Mouse (Mus musculus) neural tube, embryonic 14.5 days (tissue): ENCODE data around the gene Ap2a2. TPM values are rescaled to one million over a fixed set of nuclear protein-coding genes. Genes with fewer than 3 reads are reported as not detected.

Experiments used
- ATAC-seq: fragments of 200-750 bp; cut with Nextera tagmentation; 2 replicates; pipeline ENCODE4 v1.8.0; 2017; ENCODE audit warnings: low read depth, mild to moderate bottlenecking, moderate TSS enrichment, moderate library complexity
- H3K27ac ChIP-seq: fragments of 300-500 bp; sonication (generic); 2 replicates; pipeline ENCODE4 v1.5.1; 2014; ENCODE audit warnings: low read depth, mild to moderate bottlenecking, control low read depth, low read length, moderate library complexity, mixed read lengths
- H3K27me3 ChIP-seq: fragments of 300-500 bp; sonication (generic); 2 replicates; pipeline ENCODE4 v1.6.1; 2014; ENCODE audit warnings: low read length; ENCODE audit not compliant: control insufficient read depth, insufficient read depth
- H3K36me3 ChIP-seq: fragments of 300-500 bp; sonication (generic); 2 replicates; pipeline ENCODE4 v1.6.1; 2014; ENCODE audit warnings: low read length, mixed read lengths; ENCODE audit not compliant: control insufficient read depth, insufficient read depth
- H3K4me1 ChIP-seq: fragments of 300-500 bp; sonication (generic); 2 replicates; pipeline ENCODE4 v1.6.1; 2014; ENCODE audit warnings: low read length; ENCODE audit not compliant: control insufficient read depth, insufficient read depth
- H3K4me2 ChIP-seq: fragments of 300-500 bp; sonication (generic); 2 replicates; pipeline ENCODE4 v1.6.1; 2014; ENCODE audit warnings: mild to moderate bottlenecking, low read depth, low read length, control low read depth
- H3K4me3 ChIP-seq: fragments of 300-500 bp; sonication (generic); 2 replicates; pipeline ENCODE4 v1.5.1; 2014; ENCODE audit warnings: low read depth, low read length, control low read depth, mixed read lengths
- H3K9ac ChIP-seq: fragments of 300-500 bp; sonication (generic); replicated peaks from 2 replicates; pipeline ENCODE4 v1.6.1; 2014; ENCODE audit warnings: low read depth, mild to moderate bottlenecking, control low read depth, low read length, mixed read lengths
- H3K9me3 ChIP-seq: fragments of 300-500 bp; sonication (generic); 2 replicates; pipeline ENCODE4 v1.6.1; 2016; ENCODE audit warnings: low read length; ENCODE audit not compliant: control insufficient read depth
- WGBS: fragments of 180-500 bp; shearing (Covaris S2); extraction: QIAGEN DNeasy Blood & Tissue Kit; methylation state at CpG from one replicate; pipeline ENCODE4 v1.1.7; 2014; 5-methylcytosine and 5-hydroxymethylcytosine counted together
- polyA plus RNA-seq: library from polyadenylated mRNA; unstranded; fragments of >200 nt; fragmentation: Nextera tagmentation; extraction: Ambion mirVana; gene quantifications from 2 replicates; pipeline ENCODE4 v1.2.1, GENCODE M21; 2014

Gene Ap2a2
- polyA plus RNA-seq, 1 experiment from 2014 or later, result 98.5 TPM

DNA sequence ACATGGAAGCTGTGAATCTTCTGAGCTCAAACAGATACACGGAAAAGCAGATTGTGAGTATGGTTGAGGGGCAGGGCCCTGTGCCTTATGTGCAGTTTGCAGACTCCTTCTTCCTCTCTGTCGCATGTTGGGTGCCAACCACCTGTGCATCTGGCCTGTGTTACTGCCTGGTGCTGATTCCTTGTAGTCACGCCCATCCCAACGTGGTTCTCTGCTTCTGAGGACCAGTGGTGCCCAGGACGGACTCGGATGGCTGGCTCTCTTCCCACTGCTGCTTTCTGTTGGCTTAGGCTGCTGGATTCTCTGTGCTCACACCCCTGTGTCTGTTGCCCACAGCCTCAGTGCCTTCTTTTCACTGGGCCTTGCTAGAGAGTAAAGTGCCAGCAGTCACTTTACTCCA, 35.6 kb downstream of the Ap2a2 start:
- no peaks in the 10 kb centered on the region for H3K27me3 ChIP-seq
- H3K4me2 ChIP-seq, result no peak overlapping the region
- H3K9me3 ChIP-seq, result no peaks in the 10 kb centered on the region
- no peak overlapping the region for H3K27ac ChIP-seq
- ATAC-seq, result no peak
- no peak overlapping the region for H3K4me3 ChIP-seq
- H3K4me1 ChIP-seq, result no peaks in the 10 kb centered on the region
- H3K9ac ChIP-seq, result no peak overlapping the region
- 94% methylated on average over 6 of the region's 6 CpGs for WGBS
- peaks cover 29% of the 10 kb centered on the region for H3K36me3 ChIP-seq

DNA sequence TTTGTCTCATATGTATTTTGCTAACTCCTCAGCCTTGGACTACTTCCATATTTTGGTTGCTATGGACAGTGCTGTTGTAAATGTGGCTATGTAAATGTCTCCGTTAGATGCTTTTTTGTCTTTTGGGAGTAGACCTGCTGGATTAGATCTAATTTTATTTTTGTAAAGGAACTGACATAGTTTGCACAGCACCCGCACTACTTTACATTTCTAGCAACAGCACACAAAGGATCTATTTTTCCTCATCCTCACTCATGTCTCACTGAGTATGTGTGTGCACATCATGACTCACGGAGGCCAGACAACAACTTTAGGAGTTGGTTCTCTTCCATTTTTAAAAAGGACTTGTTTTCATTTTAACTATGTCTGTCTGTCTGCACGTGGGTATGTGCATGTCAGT, 45.7 kb downstream of the Ap2a2 start:
- no peaks in the 10 kb centered on the region for H3K27me3 ChIP-seq
- no peak overlapping the region for H3K4me3 ChIP-seq
- no peak overlapping the region for H3K9ac ChIP-seq
- no peaks in the 10 kb centered on the region for H3K9me3 ChIP-seq
- H3K4me1 ChIP-seq, result no peaks in the 10 kb centered on the region
- H3K27ac ChIP-seq, result no peak overlapping the region
- H3K4me2 ChIP-seq, result no peak overlapping the region
- ATAC-seq, result no peak
- H3K36me3 ChIP-seq, result peaks cover 33% of the 10 kb centered on the region
- WGBS, result 91% methylated on average over 4 of the region's 4 CpGs

DNA sequence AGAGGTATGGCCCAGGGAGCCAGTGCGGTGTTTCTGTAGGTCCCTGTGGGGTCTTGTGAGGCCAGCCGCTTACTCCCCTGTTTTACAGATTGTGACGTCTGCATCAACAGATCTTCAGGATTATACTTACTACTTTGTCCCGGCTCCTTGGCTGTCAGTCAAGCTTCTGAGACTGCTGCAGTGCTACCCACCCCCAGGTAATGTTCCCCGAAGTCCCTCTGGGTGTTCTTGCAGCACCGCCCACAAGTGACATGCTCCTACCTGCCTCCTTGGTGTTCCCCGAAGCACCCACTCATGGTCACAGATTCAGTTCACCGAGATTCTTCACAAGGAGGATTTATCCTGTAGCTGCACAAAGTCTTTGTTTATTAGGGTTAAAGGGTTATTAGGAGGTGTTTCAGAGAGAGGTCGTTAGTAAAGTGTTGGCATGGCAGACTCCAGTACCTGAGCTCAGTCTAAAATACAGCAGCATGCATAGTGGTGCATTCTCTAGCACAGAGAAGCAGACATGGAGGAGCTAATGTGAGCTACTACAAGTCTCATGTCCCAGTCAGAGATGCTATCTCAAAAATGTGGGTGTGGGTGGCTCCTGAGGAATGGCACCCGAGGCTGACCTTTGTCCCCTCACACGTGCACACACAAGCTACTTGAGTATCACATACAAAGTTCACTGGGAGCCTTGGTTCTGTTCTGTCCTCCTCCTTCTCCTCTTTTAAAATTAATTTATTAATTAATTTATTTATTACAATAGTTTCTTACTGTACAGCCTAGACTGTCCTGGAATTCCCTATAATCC, 47.9 kb downstream of the Ap2a2 start:
- Histone ChIP-seq H3K9ac (no peak overlapping the region), H3K4me2 (no peak overlapping the region), H3K36me3 (peaks cover 46% of the 10 kb centered on the region), H3K4me1 (no peaks in the 10 kb centered on the region), H3K9me3 (no peaks in the 10 kb centered on the region), H3K27ac (no peak overlapping the region), H3K27me3 (no peaks in the 10 kb centered on the region), H3K4me3 (no peak overlapping the region)
- ATAC-seq, result no peak
- WGBS, result 93% methylated on average over 11 of the region's 11 CpGs

DNA sequence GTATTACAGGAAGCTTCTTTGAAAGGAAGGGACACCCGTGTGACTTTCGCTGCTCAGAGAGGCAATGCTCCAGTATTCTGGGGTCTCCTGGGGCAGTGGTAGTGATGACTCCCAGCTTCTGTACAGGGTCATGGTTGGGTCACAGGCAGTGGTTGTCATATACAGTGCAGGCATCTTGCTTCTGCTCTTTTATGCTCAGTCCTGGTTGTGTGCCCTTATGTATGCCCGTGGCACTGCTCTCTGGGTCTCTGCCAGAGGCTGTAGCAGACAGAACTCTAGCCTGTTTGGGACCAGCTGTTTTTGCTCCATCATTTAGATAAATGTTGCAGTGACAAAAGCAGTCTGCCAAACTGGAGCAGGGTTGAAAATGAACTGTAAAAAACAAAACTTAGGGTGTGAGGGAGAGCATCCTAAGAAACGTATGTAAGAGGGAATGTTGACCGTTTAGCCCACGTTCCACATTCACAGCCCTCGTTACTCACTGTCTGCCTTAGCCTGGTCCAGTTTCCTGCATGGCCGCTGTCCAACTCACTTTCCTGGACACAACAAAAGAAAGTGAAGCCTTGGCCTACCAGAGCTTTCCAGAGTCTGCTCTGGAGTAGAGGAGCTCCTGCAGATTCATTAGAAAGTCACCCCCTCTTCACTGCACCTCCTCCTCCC, 49.9 kb downstream of the Ap2a2 start:
- Histone ChIP-seq H3K27me3 (no peaks in the 10 kb centered on the region), H3K36me3 (peaks cover 45% of the 10 kb centered on the region), H3K4me1 (no peaks in the 10 kb centered on the region), H3K4me3 (no peak overlapping the region), H3K9ac (no peak overlapping the region), H3K9me3 (no peaks in the 10 kb centered on the region), H3K27ac (peak overlapping the region; percentile 34), H3K4me2 (no peak overlapping the region)
- peak; percentile 31; the same call in 1 of the 2 replicates for ATAC-seq
- 76% methylated on average over 8 of the region's 8 CpGs for WGBS

DNA sequence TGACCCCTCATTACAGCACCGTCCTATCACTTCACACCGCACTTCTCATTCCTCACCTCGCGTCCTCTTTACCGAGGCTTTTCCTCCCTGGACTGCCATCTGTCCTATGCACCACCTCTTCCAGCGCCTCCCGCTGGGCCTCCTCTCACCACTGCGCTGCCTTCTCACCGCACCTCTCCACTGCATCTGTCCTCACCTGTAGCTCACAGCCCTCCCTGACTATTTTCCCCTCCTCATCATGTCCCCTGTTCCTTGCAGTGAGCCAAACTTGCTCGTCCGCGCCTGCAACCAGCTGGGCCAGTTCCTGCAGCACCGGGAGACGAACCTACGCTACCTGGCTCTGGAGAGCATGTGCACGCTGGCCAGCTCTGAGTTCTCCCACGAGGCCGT, 50.4 kb downstream of the Ap2a2 start:
- Histone ChIP-seq H3K4me2 (no peak overlapping the region), H3K9me3 (no peaks in the 10 kb centered on the region), H3K27me3 (no peaks in the 10 kb centered on the region), H3K4me1 (no peaks in the 10 kb centered on the region), H3K4me3 (no peak overlapping the region), H3K36me3 (peaks cover 45% of the 10 kb centered on the region), H3K9ac (no peak overlapping the region), H3K27ac (peak overlapping the region; percentile 34)
- WGBS, result 87% methylated on average over 18 of the region's 18 CpGs
- no peak for ATAC-seq

DNA sequence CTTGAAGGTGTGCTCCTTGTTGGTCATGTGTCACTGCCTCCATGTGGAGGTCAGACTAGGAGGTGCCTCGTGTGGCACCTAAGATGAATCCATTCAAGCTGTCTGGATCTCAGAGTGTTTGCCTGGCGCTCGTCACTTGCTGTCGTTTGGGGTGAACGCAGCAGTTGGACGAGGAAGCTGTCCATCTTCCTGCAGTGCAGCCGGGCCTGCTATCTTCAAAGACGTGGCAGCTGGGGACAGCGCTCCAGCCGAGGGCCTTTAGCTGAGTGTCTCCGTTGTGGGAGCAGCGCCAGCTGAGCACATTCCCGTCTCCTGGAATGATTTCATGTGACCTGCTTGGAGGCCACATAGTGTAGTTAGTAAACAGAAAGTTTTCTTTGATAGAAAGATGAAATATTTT, 50.8 kb downstream of the Ap2a2 start:
- no peak overlapping the region for H3K27ac ChIP-seq
- peaks cover 45% of the 10 kb centered on the region for H3K36me3 ChIP-seq
- H3K4me1 ChIP-seq, result no peaks in the 10 kb centered on the region
- no peak overlapping the region for H3K4me2 ChIP-seq
- 78% methylated on average over 13 of the region's 13 CpGs for WGBS
- no peak overlapping the region for H3K4me3 ChIP-seq
- H3K27me3 ChIP-seq, result no peaks in the 10 kb centered on the region
- H3K9me3 ChIP-seq, result no peaks in the 10 kb centered on the region
- H3K9ac ChIP-seq, result no peak overlapping the region
- no peak for ATAC-seq

DNA sequence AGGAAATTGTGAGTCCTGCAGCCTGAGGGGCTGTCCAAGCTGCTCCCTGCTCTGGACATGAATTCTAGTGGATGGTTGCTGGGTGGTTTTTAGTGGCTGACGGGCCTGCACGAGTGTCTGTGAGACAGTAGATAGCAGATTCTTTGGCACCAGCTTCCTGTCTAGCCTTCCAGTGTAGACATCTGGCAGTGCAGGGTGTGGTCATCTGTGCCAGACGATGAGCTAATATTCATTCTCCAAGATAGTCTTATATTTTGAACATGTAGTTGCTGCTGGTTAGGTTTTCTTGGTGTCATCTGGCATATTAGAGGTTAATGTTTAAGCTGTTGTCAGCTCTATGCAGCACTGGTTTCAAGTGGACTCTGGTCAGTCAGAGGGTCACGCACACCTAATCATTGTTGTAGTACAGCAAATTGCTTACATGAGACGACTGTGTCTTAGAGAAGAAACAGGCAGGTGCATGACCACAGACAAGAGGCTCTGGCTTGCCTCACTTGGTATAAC, 52.4 kb downstream of the Ap2a2 start:
- H3K27me3 ChIP-seq, result no peaks in the 10 kb centered on the region
- no peak overlapping the region for H3K4me3 ChIP-seq
- H3K9me3 ChIP-seq, result no peaks in the 10 kb centered on the region
- no peak overlapping the region for H3K9ac ChIP-seq
- no peak for ATAC-seq
- WGBS, result 88% methylated on average over 5 of the region's 5 CpGs
- no peak overlapping the region for H3K27ac ChIP-seq
- no peak overlapping the region for H3K4me2 ChIP-seq
- H3K36me3 ChIP-seq, result peaks cover 51% of the 10 kb centered on the region
- no peaks in the 10 kb centered on the region for H3K4me1 ChIP-seq

DNA sequence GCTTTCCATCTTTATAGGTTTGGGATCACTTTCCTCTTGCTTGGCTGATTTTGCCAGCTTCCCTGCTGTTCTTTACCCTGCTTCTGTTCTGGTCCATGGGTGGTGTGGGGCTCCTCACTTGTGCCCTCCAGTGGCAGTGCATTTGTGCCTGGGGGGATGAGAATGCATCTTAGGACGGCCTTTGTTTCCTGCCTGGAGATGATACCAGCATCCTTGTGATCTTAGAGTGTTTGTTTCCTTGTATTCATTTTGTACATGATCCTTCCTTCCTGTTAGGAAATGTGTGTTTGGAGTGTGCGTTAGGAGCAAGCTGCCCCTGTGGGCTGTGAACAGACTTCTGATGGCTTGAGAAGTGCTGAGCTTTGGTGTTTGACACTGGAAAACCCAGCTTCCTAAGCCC, 62.2 kb downstream of the Ap2a2 start:
- no peak overlapping the region for H3K4me2 ChIP-seq
- 92% methylated on average over 2 of the region's 2 CpGs for WGBS
- H3K9me3 ChIP-seq, result no peaks in the 10 kb centered on the region
- no peaks in the 10 kb centered on the region for H3K4me1 ChIP-seq
- no peak overlapping the region for H3K27ac ChIP-seq
- H3K9ac ChIP-seq, result no peak overlapping the region
- H3K27me3 ChIP-seq, result no peaks in the 10 kb centered on the region
- no peak overlapping the region for H3K4me3 ChIP-seq
- no peak for ATAC-seq
- peaks cover 57% of the 10 kb centered on the region for H3K36me3 ChIP-seq

DNA sequence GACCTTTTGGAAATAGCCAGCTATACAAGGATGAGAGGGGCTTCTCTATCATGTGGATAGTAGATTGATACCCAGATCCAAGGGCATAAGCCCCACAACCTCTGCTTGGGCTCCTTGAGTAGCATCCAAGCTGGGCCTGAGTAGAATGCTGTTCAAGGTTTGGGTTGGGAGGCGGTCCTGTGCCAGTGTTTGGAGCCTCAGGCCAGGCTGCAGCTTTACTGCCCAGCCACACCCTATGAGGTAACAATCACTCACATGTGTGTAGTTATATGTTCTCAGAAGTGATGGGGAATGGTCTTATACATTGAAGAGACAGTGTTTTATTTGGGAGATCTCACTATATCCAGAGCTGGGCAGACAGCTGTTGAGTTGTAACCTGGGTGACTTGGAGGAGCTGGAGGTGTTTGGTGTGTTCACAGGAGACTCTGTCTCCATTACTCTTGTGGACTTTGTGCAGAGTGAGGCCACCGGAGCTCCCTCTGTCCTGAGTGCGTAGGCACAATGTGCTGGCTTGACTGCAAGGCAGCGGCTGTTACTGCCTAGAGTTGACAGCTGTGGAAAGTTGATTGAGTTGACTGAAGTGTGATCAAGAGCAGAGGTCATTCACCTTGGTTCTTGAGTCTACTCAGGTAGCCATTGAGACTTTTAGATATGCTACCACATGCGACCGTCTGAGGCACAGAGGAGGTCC, 63.3 kb downstream of the Ap2a2 start:
- H3K4me3 ChIP-seq, result no peak overlapping the region
- H3K27me3 ChIP-seq, result no peaks in the 10 kb centered on the region
- H3K27ac ChIP-seq, result no peak overlapping the region
- no peaks in the 10 kb centered on the region for H3K9me3 ChIP-seq
- H3K9ac ChIP-seq, result no peak overlapping the region
- peaks cover 62% of the 10 kb centered on the region for H3K36me3 ChIP-seq
- no peaks in the 10 kb centered on the region for H3K4me1 ChIP-seq
- H3K4me2 ChIP-seq, result no peak overlapping the region
- 93% methylated on average over 6 of the region's 6 CpGs for WGBS
- no peak for ATAC-seq
